Mouse (Mus musculus) small intestine, adult 2 months (tissue): ENCODE results near the gene Irf6. TPM values are rescaled to one million over a fixed set of nuclear protein-coding genes. Genes with fewer than 3 reads are reported as not detected.

ENCODE experiments used
- H3K27ac ChIP-seq: fragments of 200-500 bp; 2 replicates; pipeline ENCODE4 v1.5.1; 2012; ENCODE audit warnings: low read depth, low read length, control low read depth, inconsistent platforms; ENCODE audit not compliant: insufficient read depth
- H3K27me3 ChIP-seq: fragments of 200-500 bp; 2 replicates; pipeline ENCODE4 v1.6.1; 2012; ENCODE audit warnings: mild to moderate bottlenecking, moderate library complexity, low read length, inconsistent platforms; ENCODE audit not compliant: control insufficient read depth, insufficient read depth
- H3K36me3 ChIP-seq: fragments of 200-500 bp; 2 replicates; pipeline ENCODE4 v1.6.1; 2012; ENCODE audit warnings: mild to moderate bottlenecking, low read length, control low read depth, inconsistent platforms; ENCODE audit not compliant: control insufficient read depth, insufficient read depth
- H3K4me1 ChIP-seq: fragments of 200-500 bp; 2 replicates; pipeline ENCODE4 v1.6.1; 2012; ENCODE audit warnings: low read length, inconsistent platforms, mixed read lengths; ENCODE audit not compliant: control insufficient read depth, insufficient read depth, insufficient read length
- H3K4me3 ChIP-seq: fragments of 200-500 bp; 2 replicates; pipeline ENCODE4 v1.5.1; 2012; ENCODE audit warnings: low read depth, mild to moderate bottlenecking, control low read depth, inconsistent platforms, low read length, moderate library complexity
- CTCF ChIP-seq: fragments of 200-500 bp; IDR thresholded peaks from 2 replicates; pipeline ENCODE4 v1.5.1; 2012; ENCODE audit warnings: low read depth, mild to moderate bottlenecking, control low read depth, inconsistent platforms, low read length, moderate library complexity, mixed read lengths; ENCODE audit not compliant: insufficient replicate concordance, insufficient read length; ENCODE audit errors: extremely low read depth
- POLR2A ChIP-seq: fragments of 200-500 bp; IDR thresholded peaks from 2 replicates; pipeline ENCODE4 v1.6.1; 2012; ENCODE audit warnings: low read depth, mild to moderate bottlenecking, control low read depth, inconsistent platforms, low read length, moderate library complexity
- WGBS: fragments of 180-500 bp; shearing (Covaris S2); methylation state at CpG from one replicate; pipeline ENCODE4 v1.1.7; 2018; 5-methylcytosine and 5-hydroxymethylcytosine counted together
- polyA plus RNA-seq: library from polyadenylated mRNA; depleted of rRNA; stranded (reverse); fragments of >200 nt; gene quantifications from 2 replicates; pipeline ENCODE4 v1.2.3, GENCODE M21; 2012; rRNA removed

The Irf6 gene
- 43.4 and 141 TPM in 2 replicates for polyA plus RNA-seq

- TF ChIP-seq CTCF (no peak), POLR2A (peak; percentile 95)
These were observed at the start of gene Irf6 for GRCm38 (mm10) chr1:193152872-193153271. TSS of gene Irf6 (plus strand) at chr1:193153111.

GRCm38 (mm10) chr1:193112093-193112492 is 40.8 kb upstream of the Irf6 start:
- Histone ChIP-seq H3K36me3 (peaks cover 71% of the 10 kb centered on the region), H3K4me1 (no peaks in the 10 kb centered on the region), H3K27me3 (no peaks in the 10 kb centered on the region), H3K27ac (no peak overlapping the region), H3K4me3 (no peak overlapping the region)
- WGBS: 94% methylated on average over 9 of the region's 9 CpGs
- no peak for TF ChIP-seq CTCF
- no peak for TF ChIP-seq POLR2A

More at GRCm38 (mm10) chr1:193152872-193153271, at the start of gene Irf6:
- 5% methylated on average over 30 of the region's 30 CpGs for WGBS
- Histone ChIP-seq H3K36me3 (no peaks in the 10 kb centered on the region), H3K27me3 (no peaks in the 10 kb centered on the region), H3K4me3 (peak within 1 kb of the TSS; percentile 74), H3K27ac (peak within 1 kb of the TSS; percentile 90), H3K4me1 (peaks cover 12% of the 10 kb centered on the region; the same call in 1 of the 2 replicates)

GRCm38 (mm10) chr1:193122793-193123192 is 30.1 kb upstream of the Irf6 start:
- H3K36me3 ChIP-seq: peaks cover 57% of the 10 kb centered on the region
- H3K27me3 ChIP-seq: no peaks in the 10 kb centered on the region
- TF ChIP-seq CTCF (no peak), POLR2A (no peak)
- H3K4me1 ChIP-seq: no peaks in the 10 kb centered on the region
- H3K27ac ChIP-seq: no peak overlapping the region
- H3K4me3 ChIP-seq: no peak overlapping the region
- whole genome bisulfite sequencing: 88% methylated on average over 7 of the region's 7 CpGs

DNA sequence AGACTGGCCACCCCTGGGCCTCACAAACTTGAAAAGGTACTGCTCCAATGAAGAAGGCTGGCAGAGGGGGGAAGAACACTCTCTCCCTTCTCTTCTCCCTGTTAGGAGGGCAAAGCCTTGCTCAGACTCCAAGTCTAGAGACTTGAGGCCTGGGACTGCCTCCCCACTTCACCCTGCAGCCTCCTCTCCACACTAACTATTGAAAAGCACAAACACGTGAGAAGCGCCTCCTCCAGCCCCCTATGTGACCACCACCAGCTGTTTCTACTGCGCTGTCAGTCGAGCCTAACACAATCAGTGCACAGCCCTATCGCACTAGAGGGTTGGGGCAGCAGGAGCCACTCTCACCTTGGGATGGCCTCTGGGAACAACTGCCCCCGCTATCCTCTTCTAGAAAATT is 29.6 kb upstream of the Irf6 start:
- Histone ChIP-seq H3K27ac (no peak overlapping the region), H3K27me3 (no peaks in the 10 kb centered on the region), H3K36me3 (peaks cover 54% of the 10 kb centered on the region), H3K4me1 (no peaks in the 10 kb centered on the region), H3K4me3 (no peak overlapping the region)
- 96% methylated on average over 6 of the region's 6 CpGs for WGBS
- TF ChIP-seq POLR2A (no peak), CTCF (no peak)

- TF ChIP-seq CTCF: no peak
- no peak for TF ChIP-seq POLR2A
- H3K4me3 ChIP-seq: no peak overlapping the region
- no peaks in the 10 kb centered on the region for H3K27me3 ChIP-seq
- WGBS: 71% methylated on average over 4 of the region's 4 CpGs
- H3K27ac ChIP-seq: no peak overlapping the region
- peaks cover 31% of the 10 kb centered on the region for H3K36me3 ChIP-seq
- peaks cover 2% of the 10 kb centered on the region; the same call in 1 of the 2 replicates for H3K4me1 ChIP-seq
These were observed 27.1 kb upstream of the Irf6 start for GRCm38 (mm10) chr1:193125835-193126234.

DNA sequence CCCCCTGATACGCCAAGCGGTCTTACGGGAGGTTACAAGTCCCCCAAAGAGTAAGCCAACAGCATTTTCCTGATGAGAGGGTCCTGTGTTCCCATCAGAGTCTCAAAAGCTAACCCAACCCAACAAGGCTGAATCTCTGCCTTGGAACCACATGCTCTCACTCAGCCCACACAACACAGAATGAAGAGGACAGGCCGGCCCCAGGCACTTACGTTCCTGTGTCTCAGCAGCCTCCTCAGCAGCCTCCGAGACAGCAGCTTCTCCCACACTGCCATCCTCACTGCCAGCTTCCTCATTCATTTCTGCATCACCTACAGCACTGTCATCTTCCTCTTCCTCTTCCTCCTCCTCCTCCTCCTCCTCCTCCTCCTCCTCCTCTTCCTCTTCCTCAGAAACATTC is 24.9 kb upstream of the Irf6 start:
- Histone ChIP-seq H3K27me3 (no peaks in the 10 kb centered on the region), H3K27ac (no peak overlapping the region), H3K36me3 (peaks cover 9% of the 10 kb centered on the region), H3K4me1 (peaks cover 2% of the 10 kb centered on the region; the same call in 1 of the 2 replicates), H3K4me3 (no peak overlapping the region)
- WGBS: 88% methylated on average over 6 of the region's 6 CpGs
- TF ChIP-seq POLR2A (no peak), CTCF (no peak)

GRCm38 (mm10) chr1:193129321-193129720 is 23.6 kb upstream of the Irf6 start:
- TF ChIP-seq CTCF (no peak), POLR2A (no peak)
- peaks cover 2% of the 10 kb centered on the region; the same call in 1 of the 2 replicates for H3K4me1 ChIP-seq
- 12% methylated on average over 5 of the region's 5 CpGs for WGBS
- peak overlapping the region; percentile 94 for H3K4me3 ChIP-seq
- H3K27ac ChIP-seq: peak overlapping the region; percentile 29; the same call in 1 of the 2 replicates
- H3K36me3 ChIP-seq: peaks cover 3% of the 10 kb centered on the region; the same call in 1 of the 2 replicates
- no peaks in the 10 kb centered on the region for H3K27me3 ChIP-seq

- Histone ChIP-seq H3K27me3 (no peaks in the 10 kb centered on the region), H3K4me3 (peak within 1 kb of the TSS; percentile 94), H3K36me3 (peaks cover 3% of the 10 kb centered on the region; the same call in 1 of the 2 replicates), H3K27ac (peak within 1 kb of the TSS; percentile 29), H3K4me1 (peaks cover 2% of the 10 kb centered on the region; the same call in 1 of the 2 replicates)
- WGBS: under 1% methylated on average over 61 of the region's 61 CpGs
- TF ChIP-seq CTCF (peak; percentile 94), POLR2A (peak; percentile 54)
These were observed 23.0 kb upstream of the Irf6 start, which contains the start of gene Diexf for GRCm38 (mm10) chr1:193129786-193130455. TSS of gene Diexf (minus strand) at chr1:193130272.
